Mouse (Mus musculus): ENCODE measurements around the gene 4921517D22Rik. TPM values are rescaled to one million over a fixed set of nuclear protein-coding genes. Genes with fewer than 3 reads are reported as not detected.

Gene 4921517D22Rik
- polyA plus RNA-seq, 1 experiment, result not detected

DNA sequence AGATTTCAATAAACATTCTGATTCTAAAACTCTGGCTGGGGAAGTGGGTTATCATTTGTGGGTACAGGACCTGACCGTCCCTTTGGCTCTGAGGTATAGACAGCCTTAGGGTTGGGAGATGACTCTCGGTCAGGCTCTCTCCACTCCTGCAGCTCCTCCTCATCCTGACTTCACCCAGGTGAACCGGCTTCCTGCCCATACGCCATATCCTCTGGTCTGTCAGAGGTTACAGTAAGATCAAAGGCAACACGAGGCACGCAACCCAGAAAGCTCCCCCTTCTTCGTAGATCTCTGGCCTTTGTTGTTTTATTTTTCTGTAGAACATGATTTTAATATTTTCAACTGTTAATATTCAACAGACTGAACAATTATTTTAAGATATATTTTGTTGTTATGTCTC lies 1.9 kb upstream of the 4921517D22Rik start:
- TF ChIP-seq CTCF (IDR thresholded peaks at IDR 0.05; ENCODE audit: borderline replicate concordance, insufficient read depth, low read length) (no peak), POLR2A (IDR thresholded peaks at IDR 0.05; ENCODE audit: low read depth, low read length) (no peak)
- no peaks in the 10 kb centered on the region for H3K4me1 ChIP-seq (ENCODE audit: control insufficient read depth, insufficient read depth, low read length)
- H3K4me3 ChIP-seq (ENCODE audit: insufficient read depth, low read length), result no peak overlapping the region
- no peak overlapping the region for H3K27ac ChIP-seq (ENCODE audit: insufficient read depth, low read length)

DNA sequence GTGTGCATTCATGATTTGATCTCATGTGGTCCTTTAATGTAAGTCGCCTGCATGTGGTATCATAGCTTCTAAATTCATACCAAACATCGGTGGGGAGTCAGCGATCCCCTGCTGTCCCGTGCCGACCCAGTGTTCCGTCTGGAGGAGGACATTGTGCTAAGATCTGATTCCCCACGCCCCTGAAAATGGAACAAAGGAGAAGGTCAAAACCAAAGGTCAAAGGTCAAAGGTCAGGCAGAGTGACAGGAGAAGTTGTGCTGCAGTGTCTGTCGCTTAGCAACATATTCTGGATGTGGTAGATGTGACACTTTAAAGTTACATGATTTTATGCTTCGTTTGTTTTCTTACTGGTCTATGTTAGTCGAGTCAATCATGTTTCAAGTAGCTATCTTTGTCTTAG lies 2.4 kb downstream of the 4921517D22Rik start:
- TF ChIP-seq POLR2A (IDR thresholded peaks at IDR 0.05; ENCODE audit: low read depth, low read length), result no peak
- no peak for TF ChIP-seq CTCF (IDR thresholded peaks at IDR 0.05; ENCODE audit: borderline replicate concordance, insufficient read depth, low read length)
- Histone ChIP-seq H3K4me3 (ENCODE audit: insufficient read depth, low read length) (no peak overlapping the region), H3K27ac (ENCODE audit: insufficient read depth, low read length) (no peak overlapping the region), H3K4me1 (ENCODE audit: control insufficient read depth, insufficient read depth, low read length) (no peaks in the 10 kb centered on the region)

DNA sequence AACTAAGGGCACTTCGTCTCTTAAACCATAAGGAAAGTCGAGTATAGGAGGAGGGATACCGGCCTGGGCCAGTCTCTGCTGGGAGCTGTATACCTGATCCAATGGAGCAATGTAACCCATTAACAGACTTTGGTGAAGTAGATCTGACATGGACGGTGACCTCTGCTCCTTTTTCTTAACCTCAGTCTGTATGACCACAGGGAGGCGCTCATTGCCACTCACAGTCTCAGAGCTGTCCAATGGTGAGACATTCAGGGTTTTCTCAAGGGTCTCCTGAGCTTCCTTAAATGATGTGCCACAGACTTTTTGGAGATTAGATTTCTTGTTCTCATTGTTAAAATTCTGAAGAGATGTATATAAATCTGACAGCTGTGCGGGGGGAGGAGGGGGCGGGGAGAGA lies 3.3 kb downstream of the 4921517D22Rik start:
- no peak for TF ChIP-seq CTCF (IDR thresholded peaks at IDR 0.05; ENCODE audit: borderline replicate concordance, insufficient read depth, low read length)
- Histone ChIP-seq H3K4me1 (ENCODE audit: control insufficient read depth, insufficient read depth, low read length) (no peaks in the 10 kb centered on the region), H3K4me3 (ENCODE audit: insufficient read depth, low read length) (no peak overlapping the region), H3K27ac (ENCODE audit: insufficient read depth, low read length) (no peak overlapping the region)

DNA sequence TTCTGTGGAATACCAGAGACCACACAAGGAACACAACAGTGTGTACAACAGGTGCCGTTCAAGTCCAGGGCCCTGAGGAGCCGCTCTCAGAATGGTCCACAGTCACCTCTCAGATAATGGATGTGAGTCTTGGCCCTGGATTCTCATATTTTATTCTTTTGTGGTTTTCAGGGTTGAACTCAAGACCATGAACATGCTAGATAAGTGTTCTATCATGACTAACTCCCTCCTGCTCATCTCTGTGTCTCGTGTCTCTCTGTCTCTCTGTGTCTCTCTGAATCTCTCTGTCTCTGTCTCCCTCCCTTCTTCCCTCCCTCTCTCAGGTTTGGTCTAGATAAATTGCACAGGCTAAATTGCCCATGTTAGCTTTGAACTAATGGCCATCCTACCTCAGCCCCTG lies 4.1 kb downstream of the 4921517D22Rik start:
- Histone ChIP-seq H3K4me1 (ENCODE audit: control insufficient read depth, insufficient read depth, low read length) (no peaks in the 10 kb centered on the region), H3K4me3 (ENCODE audit: insufficient read depth, low read length) (no peak overlapping the region), H3K27ac (ENCODE audit: insufficient read depth, low read length) (no peak overlapping the region)
- TF ChIP-seq POLR2A (IDR thresholded peaks at IDR 0.05; ENCODE audit: low read depth, low read length) (no peak), CTCF (IDR thresholded peaks at IDR 0.05; ENCODE audit: borderline replicate concordance, insufficient read depth, low read length) (no peak)

DNA sequence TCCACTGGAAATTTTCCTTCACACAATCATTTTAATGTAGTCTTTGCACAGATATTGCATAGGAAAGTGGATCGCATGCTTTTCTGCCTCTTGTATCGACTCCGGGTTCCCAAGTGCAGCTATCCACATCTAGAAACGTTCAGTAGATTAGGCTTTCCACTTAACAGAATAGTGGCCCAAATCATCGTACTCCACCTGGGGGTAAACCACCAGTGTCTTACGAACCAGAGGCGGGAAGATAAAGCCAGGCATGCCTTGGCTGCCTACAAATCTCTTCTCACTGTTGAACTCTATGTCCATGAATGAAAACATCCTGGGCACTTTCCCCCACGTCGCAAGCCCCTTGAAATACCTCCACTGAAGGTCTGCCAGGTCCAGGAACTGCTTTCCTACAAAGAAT lies 4.6 kb downstream of the 4921517D22Rik start:
- no peak overlapping the region for H3K27ac ChIP-seq (ENCODE audit: insufficient read depth, low read length)
- TF ChIP-seq POLR2A (IDR thresholded peaks at IDR 0.05; ENCODE audit: low read depth, low read length) (no peak), CTCF (IDR thresholded peaks at IDR 0.05; ENCODE audit: borderline replicate concordance, insufficient read depth, low read length) (no peak)
- H3K4me3 ChIP-seq (ENCODE audit: insufficient read depth, low read length), result no peak overlapping the region
- H3K4me1 ChIP-seq (ENCODE audit: control insufficient read depth, insufficient read depth, low read length), result no peaks in the 10 kb centered on the region

DNA sequence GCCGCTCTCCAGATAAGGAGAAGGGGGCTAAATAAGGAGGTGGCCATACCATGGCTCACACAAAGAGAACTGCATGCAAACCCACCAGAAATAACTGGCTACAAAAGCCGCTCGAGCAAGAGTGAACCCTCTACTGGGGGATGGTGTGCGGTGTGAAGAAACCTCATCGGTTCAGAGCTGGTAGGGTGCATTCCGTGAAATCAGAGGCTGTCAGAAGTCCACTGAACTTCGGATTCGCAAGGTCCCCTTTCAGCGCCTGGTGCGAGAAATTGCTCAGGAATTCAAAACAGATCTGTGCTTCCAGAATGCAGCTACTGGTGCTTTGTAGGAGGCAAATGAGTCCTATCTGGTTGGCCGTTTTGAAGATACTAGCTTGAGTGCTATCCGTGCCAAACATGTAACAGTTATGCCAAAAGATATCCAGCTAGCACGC lies 5.6 kb downstream of the 4921517D22Rik start:
- Histone ChIP-seq H3K27ac (ENCODE audit: insufficient read depth, low read length) (no peak overlapping the region), H3K4me3 (ENCODE audit: insufficient read depth, low read length) (no peak overlapping the region), H3K4me1 (ENCODE audit: control insufficient read depth, insufficient read depth, low read length) (no peaks in the 10 kb centered on the region)
- TF ChIP-seq POLR2A (IDR thresholded peaks at IDR 0.05; ENCODE audit: low read depth, low read length), result no peak
- no peak for TF ChIP-seq CTCF (IDR thresholded peaks at IDR 0.05; ENCODE audit: borderline replicate concordance, insufficient read depth, low read length)

DNA sequence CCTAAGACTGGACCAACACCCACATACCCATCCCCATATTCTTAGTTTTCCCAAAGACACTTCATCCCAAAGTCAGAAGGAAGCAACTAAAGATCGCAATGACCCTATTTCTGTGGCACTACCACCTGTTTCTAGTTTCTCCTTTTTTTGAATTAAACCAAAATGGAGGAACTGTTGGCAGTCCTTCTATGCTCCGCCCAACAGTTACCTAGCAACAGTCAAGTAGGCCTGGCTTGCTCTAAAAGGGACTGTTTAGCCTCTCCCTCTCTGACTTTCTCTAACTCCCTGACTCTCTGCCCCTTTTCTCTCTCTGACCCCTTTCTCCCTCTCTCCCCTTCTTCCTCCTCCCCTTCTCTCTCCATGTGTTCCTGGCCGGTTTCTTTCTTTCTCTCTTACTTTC lies 8.7 kb downstream of the 4921517D22Rik start:
- Histone ChIP-seq H3K27ac (ENCODE audit: insufficient read depth, low read length) (no peak overlapping the region), H3K4me1 (ENCODE audit: control insufficient read depth, insufficient read depth, low read length) (no peaks in the 10 kb centered on the region), H3K4me3 (ENCODE audit: insufficient read depth, low read length) (no peak overlapping the region)
- no peak for TF ChIP-seq CTCF (IDR thresholded peaks at IDR 0.05; ENCODE audit: borderline replicate concordance, insufficient read depth, low read length)
- no peak for TF ChIP-seq POLR2A (IDR thresholded peaks at IDR 0.05; ENCODE audit: low read depth, low read length)

DNA sequence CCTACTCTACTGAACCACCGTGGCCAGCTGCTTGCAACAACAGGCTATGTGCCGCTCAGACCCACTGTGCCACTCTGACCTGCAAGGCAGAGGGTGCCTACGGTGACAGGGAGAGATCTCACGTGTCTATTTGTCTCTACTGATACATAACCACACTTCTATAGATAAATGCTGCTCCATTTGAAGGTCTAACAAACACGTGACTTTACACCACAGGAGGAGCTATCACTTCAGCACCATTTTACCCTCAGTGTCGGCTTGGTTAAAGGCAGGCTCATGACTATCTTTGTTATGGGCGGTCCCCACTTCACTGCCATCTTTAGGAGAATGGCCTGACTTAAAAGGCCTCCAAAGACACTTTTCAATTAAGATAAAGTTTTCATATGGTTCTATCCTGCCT lies 11.3 kb downstream of the 4921517D22Rik start:
- H3K4me3 ChIP-seq (ENCODE audit: insufficient read depth, low read length), result no peak overlapping the region
- TF ChIP-seq POLR2A (IDR thresholded peaks at IDR 0.05; ENCODE audit: low read depth, low read length), result no peak
- TF ChIP-seq CTCF (IDR thresholded peaks at IDR 0.05; ENCODE audit: borderline replicate concordance, insufficient read depth, low read length), result no peak
- H3K27ac ChIP-seq (ENCODE audit: insufficient read depth, low read length), result no peak overlapping the region
- H3K4me1 ChIP-seq (ENCODE audit: control insufficient read depth, insufficient read depth, low read length), result no peaks in the 10 kb centered on the region

DNA sequence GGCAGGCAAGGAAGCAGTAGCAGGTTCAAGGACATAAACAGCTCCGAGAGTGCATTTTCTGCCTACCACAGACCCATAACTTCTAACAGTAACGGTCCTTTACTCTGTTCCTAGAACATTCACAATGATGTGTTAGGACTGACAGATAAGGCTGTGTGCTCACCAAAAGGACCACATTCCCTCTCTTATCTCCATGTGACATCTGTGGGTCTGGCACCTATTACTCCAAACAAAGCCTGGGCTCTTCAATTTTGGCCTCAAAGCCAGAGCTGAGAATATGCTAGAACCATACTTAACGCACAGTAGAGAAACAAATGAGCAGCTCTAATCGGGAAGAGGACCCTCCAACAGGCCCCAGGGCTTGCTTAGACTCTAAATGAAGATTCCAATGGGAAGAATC lies 14.0 kb downstream of the 4921517D22Rik start:
- H3K4me1 ChIP-seq (ENCODE audit: control insufficient read depth, insufficient read depth, low read length), result no peaks in the 10 kb centered on the region
- TF ChIP-seq CTCF (IDR thresholded peaks at IDR 0.05; ENCODE audit: borderline replicate concordance, insufficient read depth, low read length) (no peak), POLR2A (IDR thresholded peaks at IDR 0.05; ENCODE audit: low read depth, low read length) (no peak)
- no peak overlapping the region for H3K27ac ChIP-seq (ENCODE audit: insufficient read depth, low read length)
- H3K4me3 ChIP-seq (ENCODE audit: insufficient read depth, low read length), result no peak overlapping the region

DNA sequence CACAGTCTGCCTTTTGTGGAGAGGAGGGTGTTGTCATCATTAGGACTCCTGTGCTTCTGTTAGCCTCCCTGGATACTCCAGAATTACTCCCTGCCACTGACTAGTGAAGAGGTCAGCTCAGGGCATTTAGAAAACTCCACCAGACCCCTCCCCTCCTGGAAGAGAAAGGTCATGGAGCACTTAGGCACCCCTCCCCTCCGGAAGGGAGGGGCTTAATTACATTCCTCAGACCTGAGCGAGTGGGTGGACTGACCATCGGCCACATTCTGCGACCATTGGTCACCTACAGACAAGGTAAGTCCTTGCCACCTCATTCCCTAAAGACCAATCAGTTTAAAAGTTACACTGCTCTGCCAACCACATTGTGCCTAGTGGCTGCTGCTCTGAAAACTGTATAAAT lies 14.6 kb downstream of the 4921517D22Rik start:
- Histone ChIP-seq H3K4me1 (ENCODE audit: control insufficient read depth, insufficient read depth, low read length) (no peaks in the 10 kb centered on the region), H3K27ac (ENCODE audit: insufficient read depth, low read length) (no peak overlapping the region), H3K4me3 (ENCODE audit: insufficient read depth, low read length) (no peak overlapping the region)
- no peak for TF ChIP-seq CTCF (IDR thresholded peaks at IDR 0.05; ENCODE audit: borderline replicate concordance, insufficient read depth, low read length)
- no peak for TF ChIP-seq POLR2A (IDR thresholded peaks at IDR 0.05; ENCODE audit: low read depth, low read length)

Data from embryonic fibroblast, embryonic 13.5 days (primary cell).